Mouse (Mus musculus): ENCODE results near the gene Hoxb7. TPM values are rescaled to one million over a fixed set of nuclear protein-coding genes. Genes with fewer than 3 reads are reported as not detected.

The Hoxb7 gene
- polyA plus RNA-seq, 1 experiment, result 15.5 TPM

DNA sequence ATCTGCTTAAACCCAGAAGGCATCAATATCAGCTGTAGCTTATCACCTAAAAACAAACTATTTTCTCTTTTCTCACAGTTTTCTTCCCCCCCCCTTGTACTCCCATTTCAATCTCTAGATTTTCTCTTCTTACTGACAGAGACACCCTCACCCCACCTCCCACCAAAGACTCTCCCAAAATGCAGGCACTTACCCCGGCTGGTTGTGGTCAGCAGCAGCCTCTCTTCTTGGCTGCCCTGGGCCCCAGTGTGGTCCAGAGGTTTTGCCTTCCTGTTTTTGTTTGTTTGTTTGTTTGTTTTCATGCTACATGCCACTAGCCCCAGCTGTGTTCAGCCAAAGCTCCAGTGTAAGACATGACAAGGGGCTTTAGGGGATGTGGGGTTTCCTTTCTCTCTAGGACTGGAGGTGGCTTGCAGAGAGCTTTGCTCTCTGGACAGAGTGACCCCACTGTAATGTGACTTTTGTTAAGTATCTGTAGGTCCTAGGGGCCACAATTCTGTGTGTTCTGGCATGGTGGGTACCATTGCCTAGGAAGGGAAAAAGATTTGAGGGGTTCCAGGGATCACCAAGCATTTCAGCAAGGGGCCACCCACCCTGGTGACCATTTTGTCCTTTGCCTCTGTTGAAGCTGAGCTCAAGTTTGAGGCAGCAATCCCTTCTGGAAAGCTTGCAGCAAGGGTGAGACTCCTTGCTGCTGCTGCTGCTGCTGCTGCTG, 18.2 kb upstream of the Hoxb7 start:
- Histone ChIP-seq H3K36me3 (ENCODE audit: control insufficient read depth, insufficient read depth, low read length) (no peaks in the 10 kb centered on the region; the same call in 1 of the 2 replicates), H3K27ac (ENCODE audit: insufficient read depth, low read depth, low read length) (no peak overlapping the region), H3K27me3 (replicated peaks; ENCODE audit: control insufficient read depth, insufficient read depth, low read length) (no peaks in the 10 kb centered on the region), H3K4me1 (ENCODE audit: control insufficient read depth, insufficient read depth, low read length) (peaks cover 25% of the 10 kb centered on the region; the same call in 1 of the 2 replicates), H3K4me3 (ENCODE audit: insufficient read depth, low read depth, low read length) (no peak overlapping the region)
- TF ChIP-seq POLR2A (IDR thresholded peaks at IDR 0.05; ENCODE audit: low read depth, low read length), result no peak
- WGBS, result 88% methylated on average over 1 of the region's 1 CpGs
- no peak for DNase-seq

DNA sequence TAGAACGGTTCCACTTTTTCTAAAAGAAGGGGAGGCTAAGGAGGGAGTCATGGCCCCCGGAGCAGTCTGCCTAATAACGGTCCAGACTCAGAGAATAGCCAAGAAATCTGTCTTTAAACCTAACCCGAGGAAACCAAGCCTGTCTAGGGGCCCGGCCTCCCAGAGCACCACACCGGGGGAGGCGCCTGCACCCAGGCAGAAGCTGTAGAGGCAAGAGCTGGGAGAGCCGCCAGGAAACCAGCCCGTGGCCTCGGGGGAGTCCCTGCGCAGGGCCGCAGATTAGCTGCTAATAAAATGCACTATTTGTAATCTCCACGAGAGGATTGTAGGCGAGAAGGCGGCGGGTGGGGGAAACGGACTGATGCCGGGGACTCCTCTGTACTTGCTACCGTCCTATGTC, 16.6 kb upstream of the Hoxb7 start:
- Histone ChIP-seq H3K36me3 (ENCODE audit: control insufficient read depth, insufficient read depth, low read length) (no peaks in the 10 kb centered on the region; the same call in 1 of the 2 replicates), H3K4me1 (ENCODE audit: control insufficient read depth, insufficient read depth, low read length) (peaks cover 29% of the 10 kb centered on the region; the same call in 1 of the 2 replicates), H3K27ac (ENCODE audit: insufficient read depth, low read depth, low read length) (peak overlapping the region; percentile 37), H3K4me3 (ENCODE audit: insufficient read depth, low read depth, low read length) (peak overlapping the region; percentile 30), H3K27me3 (replicated peaks; ENCODE audit: control insufficient read depth, insufficient read depth, low read length) (no peaks in the 10 kb centered on the region)
- 3% methylated on average over 19 of the region's 19 CpGs for WGBS
- peak; percentile 88 for DNase-seq
- no peak for TF ChIP-seq CTCF (conservative IDR thresholded peaks at IDR 0.05; ENCODE audit: insufficient read depth, insufficient read length, low read depth, low read length)
- TF ChIP-seq POLR2A (IDR thresholded peaks at IDR 0.05; ENCODE audit: low read depth, low read length), result no peak

DNA sequence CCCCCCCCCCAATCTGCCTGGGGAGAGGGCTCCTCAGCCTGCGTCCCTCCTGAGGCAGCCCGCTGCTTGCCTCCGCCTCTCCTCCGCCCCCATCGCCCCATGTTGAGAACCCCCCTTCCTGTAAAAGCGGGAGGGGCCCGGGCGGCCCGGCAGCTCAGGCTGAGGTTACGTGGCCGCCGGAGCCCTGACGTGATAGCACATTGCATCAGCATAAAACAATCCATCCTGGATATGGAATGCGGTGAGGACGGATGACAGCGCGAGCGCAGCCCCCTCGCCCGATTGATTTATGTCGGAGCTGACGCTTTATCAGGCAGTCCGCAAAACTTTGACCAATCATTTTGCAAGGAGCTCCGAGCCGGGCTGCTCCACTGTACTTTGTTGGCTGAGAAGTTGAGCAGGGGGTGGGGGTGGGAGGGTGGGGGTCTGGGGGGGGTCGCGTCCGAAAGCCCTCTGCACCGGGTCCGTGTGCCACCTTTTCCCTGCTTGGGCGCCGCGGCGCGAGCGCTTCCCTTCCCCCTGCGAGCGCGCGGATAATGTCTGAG, 15.4 kb upstream of the Hoxb7 start, which contains the start of gene Hoxb9:
Gene Hoxb9, plus strand, starts transcription at position 462 of the 545 bp plus-strand sequence.
- Histone ChIP-seq H3K27ac (ENCODE audit: insufficient read depth, low read depth, low read length) (peak within 1 kb of the TSS; percentile 66), H3K36me3 (ENCODE audit: control insufficient read depth, insufficient read depth, low read length) (no peaks in the 10 kb centered on the region; the same call in 1 of the 2 replicates), H3K27me3 (replicated peaks; ENCODE audit: control insufficient read depth, insufficient read depth, low read length) (no peaks in the 10 kb centered on the region), H3K4me3 (ENCODE audit: insufficient read depth, low read depth, low read length) (peak within 1 kb of the TSS; percentile 77), H3K4me1 (ENCODE audit: control insufficient read depth, insufficient read depth, low read length) (peaks cover 27% of the 10 kb centered on the region; the same call in 1 of the 2 replicates)
- DNase-seq, result peak; percentile 72
- no peak for TF ChIP-seq CTCF (conservative IDR thresholded peaks at IDR 0.05; ENCODE audit: insufficient read depth, insufficient read length, low read depth, low read length)
- TF ChIP-seq POLR2A (IDR thresholded peaks at IDR 0.05; ENCODE audit: low read depth, low read length), result peak; percentile 0
- under 1% methylated on average over 40 of the region's 40 CpGs for WGBS

DNA sequence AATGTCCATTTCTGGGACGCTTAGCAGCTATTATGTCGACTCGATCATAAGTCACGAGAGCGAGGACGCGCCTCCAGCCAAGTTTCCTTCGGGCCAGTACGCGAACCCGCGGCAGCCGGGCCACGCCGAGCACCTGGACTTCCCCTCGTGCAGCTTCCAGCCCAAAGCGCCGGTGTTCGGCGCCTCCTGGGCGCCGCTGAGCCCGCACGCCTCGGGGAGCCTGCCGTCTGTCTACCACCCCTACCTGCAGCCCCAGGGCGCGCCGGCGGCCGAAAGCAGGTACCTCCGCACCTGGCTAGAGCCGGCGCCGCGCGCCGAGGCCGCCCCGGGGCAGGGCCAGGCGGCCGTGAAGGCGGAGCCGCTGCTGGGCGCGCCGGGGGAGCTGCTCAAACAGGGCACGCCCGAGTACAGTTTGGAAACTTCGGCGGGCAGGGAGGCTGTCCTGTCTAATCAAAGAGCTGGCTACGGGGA, 14.8 kb upstream of the Hoxb7 start:
- Histone ChIP-seq H3K4me3 (ENCODE audit: insufficient read depth, low read depth, low read length) (peak overlapping the region; percentile 77), H3K27me3 (replicated peaks; ENCODE audit: control insufficient read depth, insufficient read depth, low read length) (no peaks in the 10 kb centered on the region), H3K27ac (ENCODE audit: insufficient read depth, low read depth, low read length) (peak overlapping the region; percentile 66), H3K4me1 (ENCODE audit: control insufficient read depth, insufficient read depth, low read length) (peaks cover 28% of the 10 kb centered on the region; the same call in 1 of the 2 replicates), H3K36me3 (ENCODE audit: control insufficient read depth, insufficient read depth, low read length) (no peaks in the 10 kb centered on the region; the same call in 1 of the 2 replicates)
- TF ChIP-seq CTCF (conservative IDR thresholded peaks at IDR 0.05; ENCODE audit: insufficient read depth, insufficient read length, low read depth, low read length) (no peak), POLR2A (IDR thresholded peaks at IDR 0.05; ENCODE audit: low read depth, low read length) (no peak)
- DNase-seq, result peak; percentile 87
- WGBS, result under 1% methylated on average over 52 of the region's 52 CpGs

DNA sequence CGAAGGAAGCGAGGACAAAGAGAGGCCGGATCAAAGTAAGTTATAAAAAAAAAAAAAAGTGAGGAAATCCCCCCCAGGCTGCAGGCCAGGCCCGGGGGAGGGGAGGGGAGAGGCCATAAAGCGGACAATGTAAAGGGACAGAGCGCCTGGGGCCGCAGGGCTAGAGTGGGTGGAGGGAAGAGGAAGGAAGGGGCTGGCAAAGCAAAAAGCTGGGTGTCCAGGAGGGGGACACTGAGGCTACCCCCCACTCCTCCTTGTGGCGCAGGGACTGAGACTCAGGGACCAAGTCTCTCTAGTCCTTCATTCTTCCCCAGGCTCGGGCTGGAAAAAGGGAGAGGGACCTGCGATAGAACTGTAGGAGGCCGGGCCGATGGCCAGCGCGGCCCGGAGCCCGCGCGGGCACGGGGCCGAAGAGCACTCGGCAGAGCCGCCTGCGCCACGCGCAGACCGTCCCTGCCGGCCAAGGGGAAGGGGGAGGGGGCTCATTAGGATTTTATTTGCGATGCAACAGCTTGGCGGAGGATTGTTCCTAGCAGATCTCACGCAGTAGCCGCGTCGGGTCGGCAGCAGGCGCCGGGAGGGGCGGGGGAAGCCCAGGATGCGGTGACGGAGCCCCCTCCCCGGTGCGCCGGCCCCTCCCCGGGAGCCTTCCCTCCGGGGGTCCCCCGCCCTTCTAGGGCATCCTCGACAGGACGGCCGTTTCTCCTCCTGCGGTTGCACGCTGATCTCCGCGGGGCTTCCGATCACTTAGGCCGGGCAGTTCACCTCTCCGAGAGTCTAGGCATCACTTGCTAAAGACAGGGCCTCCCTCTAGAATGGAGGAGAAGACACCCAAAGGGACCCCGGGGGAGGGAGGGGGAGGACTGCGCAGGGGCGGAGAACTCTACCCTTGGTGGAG, 14.2 kb upstream of the Hoxb7 start:
- peak overlapping the region; percentile 66 for H3K27ac ChIP-seq (ENCODE audit: insufficient read depth, low read depth, low read length)
- H3K4me3 ChIP-seq (ENCODE audit: insufficient read depth, low read depth, low read length), result peak overlapping the region; percentile 77
- H3K36me3 ChIP-seq (ENCODE audit: control insufficient read depth, insufficient read depth, low read length), result no peaks in the 10 kb centered on the region; the same call in 1 of the 2 replicates
- H3K27me3 ChIP-seq (replicated peaks; ENCODE audit: control insufficient read depth, insufficient read depth, low read length), result no peaks in the 10 kb centered on the region
- peaks cover 28% of the 10 kb centered on the region; the same call in 1 of the 2 replicates for H3K4me1 ChIP-seq (ENCODE audit: control insufficient read depth, insufficient read depth, low read length)
- TF ChIP-seq POLR2A (IDR thresholded peaks at IDR 0.05; ENCODE audit: low read depth, low read length) (no peak), CTCF (conservative IDR thresholded peaks at IDR 0.05; ENCODE audit: insufficient read depth, insufficient read length, low read depth, low read length) (no peak)
- DNase-seq, result peak; percentile 67
- 3% methylated on average over 57 of the region's 58 CpGs for WGBS

DNA sequence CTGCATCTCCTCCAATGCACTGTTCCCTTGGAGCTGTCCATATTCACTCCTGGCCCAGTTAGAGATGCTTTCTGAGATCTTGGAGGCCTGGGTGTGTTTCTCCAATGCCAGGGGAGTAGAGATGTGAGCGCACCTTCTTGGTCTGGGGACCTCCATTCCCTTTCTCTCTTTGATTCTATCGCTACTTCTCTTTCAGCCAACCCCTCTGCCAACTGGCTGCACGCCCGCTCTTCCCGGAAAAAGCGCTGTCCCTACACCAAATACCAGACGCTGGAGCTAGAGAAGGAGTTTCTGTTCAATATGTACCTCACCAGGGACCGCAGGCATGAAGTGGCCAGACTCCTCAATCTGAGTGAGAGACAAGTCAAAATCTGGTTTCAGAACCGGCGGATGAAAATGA, 12.0 kb upstream of the Hoxb7 start:
- DNase-seq, result no peak
- 54% methylated on average over 10 of the region's 10 CpGs for WGBS
- no peak for TF ChIP-seq POLR2A (IDR thresholded peaks at IDR 0.05; ENCODE audit: low read depth, low read length)
- no peak for TF ChIP-seq CTCF (conservative IDR thresholded peaks at IDR 0.05; ENCODE audit: insufficient read depth, insufficient read length, low read depth, low read length)
- Histone ChIP-seq H3K4me3 (ENCODE audit: insufficient read depth, low read depth, low read length) (no peak overlapping the region), H3K36me3 (ENCODE audit: control insufficient read depth, insufficient read depth, low read length) (no peaks in the 10 kb centered on the region), H3K27me3 (replicated peaks; ENCODE audit: control insufficient read depth, insufficient read depth, low read length) (no peaks in the 10 kb centered on the region), H3K4me1 (ENCODE audit: control insufficient read depth, insufficient read depth, low read length) (peaks cover 26% of the 10 kb centered on the region; the same call in 1 of the 2 replicates), H3K27ac (ENCODE audit: insufficient read depth, low read depth, low read length) (0 out of 2 replicates have a peak overlapping the region, but pooled peaks have one; percentile 40)
